Mouse (Mus musculus) natural killer cell, adult 2 months (primary cell): ENCODE measurements around the gene Poldip3.
"Not testable (repeated sequence)": the region's sequence is repeated elsewhere in the genome, so short reads cannot be mapped to it uniquely, and the experiment has no call there.

Experiments used
- DNase-seq, 2 experiments: peaks; one replicate each; pipeline ENCODE4 v3.0.0; 2022; ENCODE audit warnings: low spot score in 2 of 2

Poldip3 gene

DNA sequence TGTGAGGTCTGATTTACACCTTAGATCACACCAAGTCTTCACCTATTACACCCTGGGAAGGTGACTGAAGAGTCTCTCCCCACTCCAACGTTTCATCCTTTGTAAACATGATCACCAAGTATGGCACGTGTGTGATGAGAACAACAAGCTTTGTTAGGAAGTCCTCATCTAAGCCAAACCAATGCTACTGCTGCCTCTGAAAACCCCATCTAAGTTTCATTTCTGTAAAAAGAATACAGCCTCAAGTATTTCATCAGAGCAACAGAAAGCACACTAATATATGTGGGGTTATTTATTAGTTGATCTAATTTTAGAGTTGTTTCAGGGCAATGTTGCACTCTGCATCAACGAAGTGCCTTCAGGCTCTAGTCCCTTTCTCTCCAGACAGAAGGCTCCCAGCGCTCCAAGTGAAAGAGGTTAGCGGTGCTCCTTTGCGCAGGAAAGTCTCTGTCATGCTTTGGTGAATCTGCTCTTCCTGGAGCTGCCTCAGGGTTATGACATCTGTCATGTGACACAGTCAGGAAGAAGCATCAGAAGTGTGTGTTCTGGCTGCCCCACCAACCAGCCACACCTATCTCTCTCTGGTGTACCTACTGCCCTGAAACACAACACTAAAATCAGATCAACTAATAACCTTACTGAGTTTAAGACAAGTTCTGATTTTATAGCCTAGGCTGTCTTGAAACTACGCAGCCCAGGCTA is 19.5 kb downstream of the Poldip3 start:
- no peak for DNase-seq

DNA sequence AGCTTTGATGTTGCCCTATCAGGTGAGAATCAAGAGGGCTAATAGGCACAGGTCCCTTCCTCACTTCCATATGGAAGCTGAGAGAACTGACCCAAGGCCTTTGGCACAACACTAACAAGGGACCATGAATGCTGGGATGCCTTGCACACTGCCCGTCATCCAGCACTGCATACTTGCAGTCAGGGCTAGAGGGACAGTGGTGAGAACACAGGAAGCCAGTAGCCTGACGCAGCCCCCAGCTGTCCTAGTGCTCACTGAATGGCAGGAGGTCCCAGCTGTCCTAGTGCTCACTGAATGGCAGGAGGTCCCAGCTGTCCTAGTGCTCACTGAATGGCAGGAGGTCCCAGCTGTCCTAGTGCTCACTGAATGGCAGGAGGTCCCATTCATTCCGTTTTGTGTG is 22.1 kb downstream of the Poldip3 start:
- not testable (repeated sequence) for DNase-seq

DNA sequence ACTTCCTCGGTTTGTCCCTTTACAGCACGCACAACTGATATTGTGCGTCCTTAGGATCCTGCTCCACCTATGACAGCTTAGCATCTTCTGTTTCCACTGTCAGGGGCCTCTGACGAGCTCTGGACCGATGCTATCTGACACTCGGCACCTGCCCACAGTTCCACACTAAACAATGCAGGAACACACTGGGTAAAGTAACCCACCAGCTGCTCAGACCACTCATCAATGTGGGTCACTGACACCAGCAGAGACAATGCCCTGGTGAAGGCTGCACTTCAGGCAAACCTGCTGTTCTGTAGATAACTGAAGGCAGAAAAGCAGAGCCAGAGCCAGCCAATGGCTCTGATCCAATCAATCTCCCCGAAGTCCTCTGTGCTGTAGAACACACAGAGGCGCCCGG is 22.6 kb downstream of the Poldip3 start:
- DNase-seq, result no peak

DNA sequence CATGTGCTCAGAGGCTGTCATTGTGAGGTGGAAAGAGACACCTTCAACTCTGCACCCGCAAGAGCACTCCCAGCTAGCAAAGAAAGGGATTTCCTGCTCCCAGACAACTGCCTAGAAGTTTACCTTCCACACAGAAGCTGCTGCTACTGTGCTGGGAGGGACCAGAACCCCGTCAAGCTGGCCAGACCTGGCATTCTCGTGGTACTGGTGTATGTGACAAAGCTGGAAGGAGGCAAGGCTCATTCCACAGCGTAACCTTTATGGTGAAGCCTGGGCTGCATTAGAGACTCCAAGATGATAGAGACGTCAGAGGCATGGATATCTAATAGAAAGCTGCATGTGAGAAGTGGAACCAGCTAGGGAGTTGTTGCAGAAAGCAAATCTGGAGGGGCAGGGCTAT is 24.6 kb downstream of the Poldip3 start:
- DNase-seq, result no peak

DNA sequence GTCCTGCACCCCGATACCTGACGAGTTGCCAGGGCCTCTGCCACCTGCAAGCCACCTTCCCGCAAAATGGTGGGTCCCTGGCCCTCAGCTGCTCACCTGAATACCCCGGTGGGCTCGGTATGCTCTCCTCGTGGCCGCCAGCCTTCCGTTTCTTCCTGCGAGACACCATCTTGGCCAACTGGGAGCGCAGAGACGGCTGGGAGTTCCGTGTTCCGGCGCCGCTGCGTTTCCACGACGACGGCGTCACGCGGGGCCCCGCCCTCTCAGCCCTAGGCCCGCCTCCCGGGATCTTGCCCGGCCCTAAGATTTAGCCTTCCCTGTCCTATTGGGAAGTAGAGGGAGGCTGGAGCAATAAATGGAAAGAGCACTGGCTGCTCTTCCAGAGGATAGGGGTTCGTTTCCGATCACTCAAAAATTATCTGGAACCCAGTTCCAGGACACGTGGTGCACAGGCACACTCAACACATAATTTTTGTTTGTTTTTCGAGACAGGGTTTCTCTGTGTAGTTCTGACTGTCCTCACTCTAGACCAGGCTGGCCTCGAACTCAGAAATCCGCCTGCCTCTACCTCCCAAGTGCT is 26.5 kb downstream of the Poldip3 start, which contains the start of gene Rrp7a:
Gene Rrp7a (minus strand): TSS at position 236 of the 580 bp plus-strand sequence.
- peak; percentile 69 to 71 for DNase-seq

DNA sequence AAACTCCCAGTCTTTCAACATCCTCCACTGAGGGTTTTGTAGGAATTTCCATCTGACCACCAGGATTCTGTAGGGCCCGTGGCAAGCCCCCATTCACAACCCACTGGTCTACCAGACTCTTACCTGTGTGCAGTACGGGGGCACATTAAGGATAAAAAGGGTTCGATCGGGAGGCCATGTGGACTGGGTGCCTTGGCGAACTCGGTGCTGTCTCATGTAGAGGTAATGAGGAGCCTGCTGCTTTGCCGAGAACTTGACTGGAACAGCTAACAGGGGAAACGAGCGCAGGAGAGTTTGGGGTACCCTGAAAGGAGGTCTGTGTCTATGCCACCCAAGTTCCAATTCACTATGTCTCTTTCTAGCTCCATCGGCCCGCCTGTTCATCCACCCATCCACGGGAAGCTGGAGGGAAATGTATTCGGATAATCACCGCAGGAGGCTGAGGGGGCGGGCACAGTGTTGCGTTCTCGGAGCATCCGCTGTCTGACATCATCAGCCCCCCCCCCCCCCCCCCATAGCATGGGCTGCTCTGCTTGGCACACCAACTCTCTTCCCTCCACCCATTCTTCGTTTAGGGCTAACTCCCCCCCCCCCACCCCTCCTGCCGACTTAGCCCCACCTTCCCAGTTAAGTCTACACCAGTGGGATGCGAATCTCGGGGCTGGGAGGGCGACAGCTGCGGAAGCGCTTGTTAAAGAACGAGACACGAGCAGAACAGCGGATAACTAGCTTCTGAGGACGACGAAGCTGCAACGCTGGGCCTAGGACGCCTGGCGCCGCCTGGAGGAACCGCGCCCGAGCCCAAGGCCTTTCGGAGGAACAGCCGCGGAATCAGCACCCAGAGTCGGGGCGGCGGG is 27.2 kb downstream of the Poldip3 start:
- peak; percentile 16 to 34 for DNase-seq

DNA sequence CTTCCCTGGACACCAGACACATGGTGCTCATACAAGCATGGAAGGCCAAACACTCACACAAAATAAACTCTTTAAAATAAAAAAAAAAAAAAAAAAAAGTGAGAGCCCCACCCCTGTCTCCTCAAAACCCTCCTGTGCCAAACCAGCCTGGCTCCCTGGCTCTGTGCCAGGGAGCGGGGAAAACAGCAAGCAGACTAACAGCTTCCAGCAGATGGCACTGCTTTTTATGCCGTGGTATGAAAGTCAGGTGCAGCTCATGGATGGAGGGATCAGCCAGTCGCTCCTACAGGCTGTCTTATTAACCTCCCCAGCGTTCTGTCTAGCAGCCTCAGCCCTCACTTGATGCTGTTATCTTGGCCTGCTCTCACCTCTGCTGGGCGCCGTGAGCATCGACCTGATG is 30.8 kb downstream of the Poldip3 start:
- no peak for DNase-seq

DNA sequence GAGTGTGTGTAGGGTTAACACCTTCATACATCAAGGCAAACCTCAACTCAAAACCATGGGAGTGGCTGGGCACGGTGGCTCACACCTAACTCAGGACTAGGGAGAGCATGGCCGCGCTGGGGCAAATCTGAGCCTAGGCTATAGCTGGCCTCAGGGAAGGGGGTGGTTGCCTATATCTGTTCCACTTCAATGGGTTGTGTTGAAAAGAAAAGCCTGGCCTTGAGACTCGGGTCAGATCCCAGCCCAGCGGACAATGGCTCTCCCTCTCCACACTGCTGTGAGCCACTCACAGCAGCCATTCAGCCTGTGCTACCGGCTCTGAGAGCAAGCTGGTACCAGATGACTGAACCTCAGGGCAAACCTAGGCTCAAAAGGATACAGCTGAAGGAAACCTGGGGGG is 34.1 kb downstream of the Poldip3 start:
- no peak for DNase-seq

DNA sequence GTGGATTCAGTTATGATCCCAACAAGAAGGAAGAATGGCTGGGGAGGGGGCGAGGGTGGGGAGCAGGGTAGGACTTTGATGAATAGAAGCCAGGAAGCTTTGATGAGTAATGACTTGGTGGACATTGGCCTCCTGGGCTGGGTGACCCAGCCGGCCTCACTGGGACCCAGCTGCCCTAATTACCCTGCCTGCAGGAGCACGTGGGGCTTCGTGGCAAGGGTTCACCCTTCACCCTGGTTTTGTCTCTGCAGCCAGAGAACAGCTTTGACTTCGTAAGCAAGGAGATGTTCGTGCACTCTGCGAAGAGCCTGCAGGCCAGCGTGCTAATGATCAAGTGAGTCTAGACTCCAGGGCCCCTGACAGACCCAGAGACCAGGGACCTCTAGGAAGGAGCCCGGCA is 35.1 kb downstream of the Poldip3 start:
- DNase-seq, result no peak

DNA sequence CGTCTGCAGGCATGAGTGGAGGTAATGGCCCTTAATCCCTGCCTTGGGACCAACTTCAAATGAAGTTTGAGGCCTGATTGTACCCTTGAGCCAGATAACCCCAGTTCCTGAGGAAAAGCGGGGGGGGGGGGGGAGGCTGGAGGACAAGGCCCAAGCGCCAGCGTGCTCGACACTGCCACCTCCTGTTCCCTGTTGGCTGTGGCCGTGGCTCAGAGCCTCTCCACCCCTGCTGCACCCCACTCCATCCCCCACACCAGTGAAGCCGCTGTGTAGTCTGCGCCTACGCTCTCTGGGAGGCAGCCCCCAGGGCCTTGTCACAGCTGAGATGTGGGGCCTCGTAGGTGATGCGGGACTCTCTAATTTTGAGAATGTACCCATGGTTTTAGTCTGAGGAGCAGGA is 36.3 kb downstream of the Poldip3 start:
- peak; percentile 16 to 44 for DNase-seq

DNA sequence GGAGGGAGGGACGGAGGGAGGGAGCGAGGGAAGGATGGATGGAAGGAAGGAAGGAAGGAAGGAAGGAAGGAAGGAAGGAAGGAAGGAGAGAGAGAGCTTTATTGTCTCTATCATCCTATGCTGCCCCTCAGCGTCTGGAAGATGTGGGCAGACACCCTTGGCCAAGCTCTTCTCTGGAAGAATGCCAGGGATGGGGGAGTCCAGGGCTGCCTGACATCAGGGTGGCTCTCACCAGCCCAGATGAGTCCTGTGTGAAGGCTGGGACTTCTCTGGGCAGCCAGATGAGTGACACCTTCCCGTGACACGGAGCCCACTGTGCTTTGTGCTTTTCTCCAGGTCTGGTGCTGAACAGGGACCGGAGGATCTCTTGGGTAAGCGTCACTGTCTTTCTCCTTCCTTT is 37.3 kb downstream of the Poldip3 start:
- no peak for DNase-seq

DNA sequence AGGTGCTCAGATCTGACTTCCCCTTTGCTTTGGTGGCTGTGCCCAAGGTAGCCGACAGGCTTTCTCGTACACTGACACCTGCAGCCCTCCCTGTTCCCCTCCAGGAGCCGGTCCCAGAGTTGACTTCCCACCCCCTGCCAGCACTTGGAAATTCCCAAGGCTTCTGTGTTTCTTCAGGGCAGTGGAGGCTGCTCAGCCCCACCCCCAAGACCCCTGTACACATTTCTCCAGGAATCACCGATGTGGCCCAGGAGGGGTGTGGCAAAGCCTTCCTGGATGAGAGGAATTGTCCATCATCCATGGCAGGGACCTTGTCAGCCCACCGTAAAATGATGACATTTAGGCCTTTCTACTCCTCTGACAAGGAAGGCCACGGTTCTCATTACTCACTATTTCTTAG is 37.9 kb downstream of the Poldip3 start:
- no peak for DNase-seq

DNA sequence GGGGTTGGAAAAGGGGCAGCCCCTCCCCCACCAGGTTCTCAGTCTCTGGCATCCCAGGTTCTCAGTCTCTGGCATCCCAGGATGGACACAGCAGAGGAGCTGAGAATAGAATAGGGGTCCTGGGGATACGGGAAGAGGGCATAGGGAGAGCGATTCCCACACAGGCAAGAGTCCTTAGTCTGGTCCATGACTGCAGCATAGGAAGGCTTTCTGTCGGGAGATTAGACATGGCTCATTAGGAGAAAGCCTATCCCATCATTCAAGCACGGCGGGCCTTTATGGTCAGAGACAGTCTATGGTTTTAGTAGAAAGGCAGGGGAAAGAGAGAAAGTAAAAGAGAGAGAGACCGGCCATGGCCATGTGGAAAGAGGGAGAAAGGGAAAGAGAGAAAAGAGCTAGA is 41.4 kb downstream of the Poldip3 start:
- DNase-seq, result no peak

DNA sequence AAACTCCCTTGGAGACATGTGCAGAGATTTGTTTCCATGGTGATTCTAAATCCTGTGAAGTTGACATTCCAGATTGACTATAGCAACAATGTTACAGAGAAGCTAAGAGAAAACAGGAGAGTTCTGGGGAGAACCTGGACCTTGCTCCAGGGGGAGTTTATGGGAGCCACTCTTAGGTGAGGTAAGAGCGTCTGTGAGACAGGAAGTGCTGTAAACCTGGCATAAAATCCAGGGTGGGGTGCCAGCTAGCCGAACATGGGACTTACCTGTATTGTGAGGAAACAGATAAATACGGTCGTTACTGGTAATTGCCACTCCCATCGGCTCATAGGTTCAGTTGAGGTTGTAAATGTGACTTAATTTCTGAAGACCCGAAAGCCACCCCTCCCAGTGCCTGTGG is 42.8 kb downstream of the Poldip3 start:
- DNase-seq, result no peak

DNA sequence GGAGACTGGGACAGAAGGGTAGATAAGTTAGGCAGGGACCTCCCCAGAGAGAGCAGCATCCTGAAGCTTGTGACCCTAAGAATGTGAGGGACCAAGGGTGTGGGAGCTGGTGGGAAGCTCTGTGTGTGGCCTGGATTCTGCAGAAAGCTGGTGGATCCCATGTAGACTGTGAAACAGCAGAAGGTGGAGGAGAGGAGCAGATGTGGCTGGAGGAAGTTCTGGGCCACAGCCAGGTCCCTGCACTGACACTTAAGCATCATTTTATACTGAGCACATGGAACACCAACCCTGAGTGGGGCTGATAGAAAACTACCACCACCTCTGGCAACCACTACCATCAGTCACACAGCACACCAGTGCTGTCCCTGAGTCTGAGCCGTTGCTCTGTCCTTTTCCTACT is 46.1 kb downstream of the Poldip3 start:
- no peak for DNase-seq

DNA sequence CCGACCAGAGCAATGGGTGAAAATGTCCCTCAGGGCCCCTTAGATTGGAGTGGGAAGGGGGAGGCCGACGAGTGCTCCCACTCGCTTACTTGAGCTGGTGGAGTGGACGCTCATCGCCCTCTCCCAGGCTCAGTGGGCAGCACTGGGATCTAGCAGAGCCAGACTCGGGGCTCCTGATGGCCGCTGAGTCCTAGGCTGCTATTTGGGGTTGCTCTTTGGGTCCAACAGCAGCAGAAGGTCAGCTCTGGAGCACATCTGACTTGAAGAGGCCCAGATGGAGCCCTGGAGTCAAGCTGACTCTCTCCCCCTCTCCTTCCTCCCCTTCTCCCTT is 48.9 kb downstream of the Poldip3 start:
- no peak for DNase-seq

DNA sequence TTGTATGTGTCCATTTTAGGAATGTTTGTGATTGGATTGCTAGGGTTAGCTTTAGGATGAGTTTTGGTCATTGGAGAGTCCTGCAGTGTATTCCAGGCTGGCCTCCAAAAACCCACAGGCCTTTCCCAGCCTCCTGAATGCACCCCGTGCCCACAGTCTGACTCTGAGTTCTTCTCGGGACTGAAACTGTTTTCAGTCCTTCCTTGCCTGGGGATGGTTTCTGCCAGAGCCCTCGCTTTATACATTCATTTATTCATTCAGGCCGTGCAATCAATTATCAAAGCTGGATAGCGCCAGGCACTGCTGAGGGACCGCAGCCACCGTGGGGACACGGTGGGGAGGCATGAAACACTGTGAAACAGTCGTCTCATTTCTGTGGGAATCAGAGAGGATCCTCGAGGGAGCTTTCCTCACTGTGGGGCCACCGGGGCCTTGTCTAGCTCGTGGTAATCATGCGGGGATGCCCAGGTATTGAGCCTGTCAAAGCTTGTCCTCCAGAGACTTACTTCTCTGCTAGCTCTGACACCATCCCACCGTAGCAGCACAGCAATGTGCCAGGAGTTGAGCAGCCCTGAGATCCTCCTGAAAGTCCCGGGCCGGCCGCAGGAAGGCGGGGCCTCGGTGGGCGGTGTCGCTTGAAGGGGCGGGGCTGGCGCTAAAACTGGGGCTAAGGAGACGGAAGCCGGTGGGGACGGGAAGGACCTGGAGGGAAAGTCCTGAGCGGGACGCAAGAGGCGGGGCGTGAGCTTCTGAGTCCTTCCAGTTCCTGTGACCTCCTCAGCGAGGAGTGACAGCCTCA is 49.5 kb downstream of the Poldip3 start:
- DNase-seq, result peak; percentile 90 to 93

DNA sequence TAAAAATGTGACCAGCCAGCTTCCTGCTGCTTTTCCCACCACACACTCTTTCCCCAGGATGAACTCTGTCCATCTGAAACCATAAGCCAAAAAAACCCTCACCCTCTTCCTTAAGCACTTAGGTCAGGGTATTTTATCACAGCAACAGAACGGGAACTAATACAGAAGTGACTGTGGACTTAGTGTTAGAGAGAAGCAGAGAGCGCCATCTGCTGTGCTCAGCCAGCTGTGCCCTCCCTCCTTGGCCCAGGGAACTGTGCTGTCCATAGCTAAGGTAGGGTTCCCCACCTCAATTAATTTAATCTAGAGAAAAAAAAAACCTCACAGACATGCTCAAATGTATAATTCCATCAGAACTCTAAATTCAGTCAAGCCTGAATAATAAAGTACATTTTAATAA is 53.2 kb downstream of the Poldip3 start:
- peak in 1 of 2 experiments; percentile 28 for DNase-seq

DNA sequence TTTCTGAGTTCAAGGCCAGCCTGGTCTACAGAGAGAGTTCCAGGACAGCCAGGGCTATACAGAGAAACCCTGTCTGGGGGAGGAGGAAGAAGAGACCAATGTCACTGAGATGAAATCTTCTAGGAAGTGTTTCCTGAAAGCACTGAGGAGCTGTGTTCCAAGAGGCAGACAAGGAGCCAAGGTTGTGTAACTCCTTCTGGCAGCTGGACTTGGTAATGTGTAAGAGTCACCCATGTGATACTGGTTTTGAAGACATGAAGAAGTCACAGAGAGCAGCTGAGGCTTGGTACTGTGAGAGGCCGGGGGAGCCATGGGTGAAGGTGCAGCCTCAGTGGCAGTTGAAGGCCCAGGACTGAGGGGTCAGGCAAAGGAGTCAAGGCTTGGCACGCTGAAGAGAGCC is 55.5 kb downstream of the Poldip3 start:
- no peak for DNase-seq

DNA sequence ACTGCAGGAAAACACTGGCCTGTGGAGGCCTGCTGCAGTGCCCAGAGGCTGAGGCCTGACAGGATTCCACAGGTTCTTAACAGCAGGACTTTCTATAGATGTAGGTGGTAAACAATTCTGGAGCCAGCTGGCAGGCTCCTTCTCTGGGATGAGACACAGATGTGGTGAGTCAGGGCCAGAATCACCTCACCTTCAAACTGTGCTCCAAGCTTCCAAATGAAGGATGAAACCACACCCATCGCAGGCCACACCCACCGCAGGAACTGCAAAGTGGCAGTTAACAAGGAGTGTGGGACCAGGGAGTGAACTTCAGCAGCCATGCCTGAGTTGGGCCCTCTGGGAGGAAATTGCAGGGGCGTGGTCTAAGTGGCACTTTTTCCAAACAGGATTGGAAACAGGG is 58.3 kb downstream of the Poldip3 start:
- no peak for DNase-seq

DNA sequence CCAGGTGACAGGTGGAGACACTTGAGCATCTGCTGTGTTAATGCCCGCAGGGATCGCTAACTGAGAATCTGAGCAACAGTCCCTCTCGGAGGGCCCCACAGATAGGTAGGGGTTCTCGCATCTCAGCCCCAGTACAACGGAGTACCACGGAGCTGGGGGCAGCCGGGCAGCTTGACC is 59.9 kb downstream of the Poldip3 start, which contains the start of gene Serhl:
Gene Serhl (plus strand): TSS at position 78 of the 177 bp plus-strand sequence.
- DNase-seq, result no peak
